Mouse (Mus musculus) embryonic fibroblast, embryonic 13.5 days (primary cell): Measurements from ENCODE around the gene Pde6g.

Experiments used
- CTCF ChIP-seq: IDR thresholded peaks from 2 replicates; pipeline ENCODE4 v1.5.1; 2011; ENCODE audit warnings: mild to moderate bottlenecking, control low read depth, low read length, moderate library complexity, borderline replicate concordance; ENCODE audit not compliant: insufficient read depth
- POLR2A ChIP-seq: IDR thresholded peaks from 2 replicates; pipeline ENCODE4 v1.6.1; 2011; ENCODE audit warnings: low read depth, mild to moderate bottlenecking, control low read depth, low read length, moderate library complexity

GRCm38 (mm10) chr11:120437152-120437856, 16.0 kb downstream of the Pde6g start, which contains the start of gene Nploc4:
- no peak for TF ChIP-seq CTCF
- TF ChIP-seq POLR2A, result peak; percentile 77
